Mouse (Mus musculus) c-Kit-positive CD71-positive TER-119-positive erythroid progenitor cells, embryonic 14.5 days (primary cell): ENCODE results near the gene Kmt2b.

Experiments used
- DNase-seq: peaks from one replicate; pipeline ENCODE4 v3.0.0-alpha.2; 2013; ENCODE audit warnings: low spot score

Kmt2b gene

GRCm38 (mm10) chr7:30588676-30589434 lies at the start of gene Kmt2b:
Gene Kmt2b, minus strand, starts transcription at chr7:30588726.
- DNase-seq: peak; percentile 92

- no peak for DNase-seq
Measured at GRCm38 (mm10) chr7:30636395-30636794, 47.9 kb upstream of the Kmt2b start.

- DNase-seq: no peak
Measured at GRCm38 (mm10) chr7:30635752-30636151, 47.2 kb upstream of the Kmt2b start, which contains the start of gene Etv2. Gene Etv2, minus strand, starts transcription at chr7:30635852.

DNA sequence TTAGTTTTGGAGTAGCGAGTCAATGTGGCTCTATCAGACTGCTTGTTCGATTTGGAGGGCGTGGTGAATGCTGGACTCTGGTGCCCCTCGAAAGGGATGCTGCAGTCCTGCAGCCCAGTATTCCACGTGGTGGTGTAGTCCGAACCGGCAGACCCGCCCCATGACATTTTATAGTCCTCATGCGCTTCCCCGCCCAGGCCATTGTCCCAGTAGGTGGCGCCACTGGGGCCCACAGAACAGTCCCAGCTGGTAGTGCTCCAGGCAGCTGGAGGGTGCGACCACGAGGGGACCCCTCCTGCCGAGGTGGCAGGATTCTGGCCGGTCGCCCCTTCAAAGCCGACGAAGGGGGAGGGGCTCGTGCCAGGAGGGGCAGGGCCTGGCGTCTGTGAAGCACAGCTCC lies 46.1 kb upstream of the Kmt2b start:
- DNase-seq: peak; percentile 36

GRCm38 (mm10) chr7:30633762-30634412 lies 45.4 kb upstream of the Kmt2b start:
- DNase-seq: no peak

- DNase-seq: no peak
Measured at GRCm38 (mm10) chr7:30629013-30629412, 40.5 kb upstream of the Kmt2b start.

DNA sequence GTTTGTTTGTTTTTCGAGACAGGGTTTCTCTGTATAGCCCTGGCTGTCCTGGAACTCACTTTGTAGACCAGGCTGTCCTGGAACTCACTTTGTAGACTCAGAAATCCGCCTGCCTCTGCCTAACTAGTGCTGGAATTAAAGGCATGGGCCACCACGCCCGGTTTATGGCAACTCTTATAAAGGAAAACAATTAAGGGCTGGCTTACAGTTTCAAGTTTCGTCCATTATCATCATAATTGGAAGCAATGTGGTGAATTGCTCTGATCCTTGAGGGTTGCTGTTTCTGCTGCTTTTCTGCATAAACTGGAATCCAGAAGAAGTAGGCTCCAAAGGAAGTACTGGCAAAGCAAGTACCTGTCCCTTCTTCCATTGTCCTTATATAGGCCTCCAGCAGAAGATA lies 38.1 kb upstream of the Kmt2b start:
- no peak for DNase-seq

DNA sequence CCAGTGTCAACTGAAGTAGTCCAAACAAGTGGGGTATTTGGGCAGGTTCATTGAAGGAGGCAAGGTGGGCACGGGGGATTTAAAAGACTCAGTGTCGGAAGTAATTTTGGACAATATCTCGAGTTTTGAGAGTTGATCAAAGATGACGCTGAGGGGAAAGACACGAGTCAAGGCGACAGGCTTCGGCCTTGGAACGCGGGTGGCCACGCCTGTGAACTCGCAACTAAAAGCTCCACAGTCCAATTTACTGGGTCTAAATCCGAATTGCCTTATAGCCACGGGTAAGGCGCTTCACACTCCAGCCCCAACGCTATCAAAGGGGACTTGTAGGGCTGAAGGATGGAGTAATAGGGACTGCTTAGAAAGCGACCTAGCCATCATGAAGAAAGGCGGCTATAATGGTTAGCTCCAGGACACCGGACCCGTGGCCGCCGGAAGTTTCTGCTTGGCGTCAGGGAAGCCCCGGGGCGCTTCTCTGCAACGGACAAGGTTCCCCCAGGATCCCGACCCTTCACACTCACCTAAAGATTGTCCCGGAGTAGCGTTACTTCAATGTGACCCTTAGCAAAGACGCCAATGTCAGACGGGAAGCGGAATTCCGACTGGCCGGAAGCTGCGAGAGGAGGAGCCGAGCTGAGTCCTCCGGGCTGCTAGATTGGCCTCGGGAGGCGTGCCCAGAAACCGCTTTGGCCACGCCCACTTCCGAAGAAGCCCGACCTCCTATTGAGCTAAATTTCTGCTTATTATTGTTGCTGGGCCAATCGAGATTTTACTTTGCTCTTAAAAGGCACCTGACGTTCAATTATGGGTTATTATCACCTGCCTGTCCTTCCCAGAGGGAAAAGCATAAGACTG lies 37.2 kb upstream of the Kmt2b start, which contains the start of gene Cox6b1:
Gene Cox6b1, minus strand, starts transcription at position 622 of the 855 bp plus-strand sequence.
- DNase-seq: peak; percentile 88

DNA sequence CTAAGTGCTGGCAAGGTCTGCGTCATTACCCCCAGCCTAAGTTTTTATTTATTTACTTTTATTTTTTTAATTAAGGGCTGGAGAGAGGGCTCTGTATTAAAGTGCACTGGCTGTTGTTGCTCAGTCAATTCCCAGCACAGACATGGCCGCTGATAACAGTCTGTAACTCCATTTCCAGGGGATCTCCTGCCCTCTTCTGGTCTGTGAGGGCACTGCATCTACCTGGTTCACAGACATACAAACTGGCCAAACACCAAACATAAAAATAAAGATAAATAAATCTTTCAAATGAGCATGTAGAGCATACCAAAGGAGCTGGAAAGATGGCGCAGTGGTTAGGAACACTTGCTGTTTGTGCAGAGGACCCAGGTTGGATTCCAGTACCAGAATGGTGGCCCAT lies 30.7 kb upstream of the Kmt2b start:
- peak; percentile 40 for DNase-seq

DNA sequence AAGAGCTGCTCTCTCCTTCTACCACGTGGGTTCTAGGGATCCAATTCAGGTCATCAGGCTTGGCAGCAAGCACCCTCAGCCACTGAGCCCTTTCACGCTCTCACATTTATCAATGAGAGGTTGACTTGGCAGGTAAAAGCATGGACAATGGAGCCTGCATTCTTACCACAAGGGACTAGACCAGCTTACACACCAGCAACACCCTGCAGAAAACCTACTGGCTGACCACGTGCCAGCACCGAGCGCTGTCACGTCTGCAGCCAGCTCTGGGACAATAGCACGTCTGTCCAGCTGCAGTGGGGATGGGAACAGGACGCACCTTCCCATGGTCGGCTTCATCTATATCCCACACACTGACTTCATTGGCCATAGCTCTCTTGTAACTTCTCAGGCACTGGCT lies 30.1 kb upstream of the Kmt2b start:
- no peak for DNase-seq

DNA sequence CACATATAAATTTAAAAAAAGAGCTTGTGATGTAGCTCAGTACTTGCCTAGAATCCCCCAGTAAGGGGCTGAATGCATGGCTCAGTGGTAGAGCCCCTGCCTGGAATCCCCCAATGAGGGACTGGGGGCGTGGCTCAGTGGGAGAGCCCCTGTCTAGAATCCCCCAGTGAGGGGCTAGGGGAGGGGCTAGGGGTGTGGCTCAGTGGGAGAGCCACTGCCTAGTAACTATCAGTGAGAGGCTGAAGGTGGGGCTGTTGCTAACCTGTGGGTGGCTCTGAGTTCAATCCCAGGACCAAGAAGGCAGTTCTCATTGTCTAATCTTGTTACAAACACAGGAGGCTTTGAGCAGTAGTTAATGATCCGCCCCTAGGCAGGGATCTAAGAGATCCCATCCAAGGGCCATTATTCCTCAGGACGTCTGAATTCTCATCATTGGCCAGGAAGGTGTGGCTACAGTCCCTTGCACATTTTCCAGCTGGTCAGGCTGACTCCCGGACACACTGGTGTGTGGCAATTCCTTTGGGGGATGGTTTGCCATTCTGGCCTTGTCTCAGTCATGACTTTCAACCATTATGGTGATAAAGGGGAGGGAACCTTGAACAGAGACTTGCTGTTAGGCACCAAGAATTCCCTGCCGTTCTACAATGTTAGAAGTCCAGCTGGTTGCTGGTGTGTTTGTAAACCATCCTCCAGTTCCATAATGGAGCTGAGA lies 26.7 kb upstream of the Kmt2b start:
- DNase-seq: no peak

DNA sequence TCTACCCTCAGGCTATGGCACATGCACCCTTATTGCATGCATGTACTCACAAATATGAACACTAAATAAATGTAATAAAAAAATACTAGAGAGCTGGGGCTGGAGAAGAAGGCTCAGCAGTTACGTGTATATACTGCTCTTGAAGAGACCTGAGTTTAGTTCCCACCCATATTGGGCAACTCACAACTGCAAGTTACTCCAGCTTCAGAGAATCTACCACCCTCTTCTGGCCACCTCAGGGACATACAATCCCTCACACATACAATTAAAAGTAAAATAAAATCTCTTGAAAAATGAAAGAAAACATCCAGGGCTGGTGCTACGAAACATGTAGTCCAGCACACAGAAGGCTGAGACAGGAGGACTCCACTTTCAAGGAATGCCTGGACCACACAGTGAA lies 25.9 kb upstream of the Kmt2b start:
- no peak for DNase-seq

- peak; percentile 68 for DNase-seq
Measured at GRCm38 (mm10) chr7:30613529-30614112, 25.1 kb upstream of the Kmt2b start.

- DNase-seq: no peak
Measured at GRCm38 (mm10) chr7:30612654-30613402, 24.3 kb upstream of the Kmt2b start, which contains the start of gene Upk1a. Gene Upk1a, minus strand, starts transcription at chr7:30612847.

DNA sequence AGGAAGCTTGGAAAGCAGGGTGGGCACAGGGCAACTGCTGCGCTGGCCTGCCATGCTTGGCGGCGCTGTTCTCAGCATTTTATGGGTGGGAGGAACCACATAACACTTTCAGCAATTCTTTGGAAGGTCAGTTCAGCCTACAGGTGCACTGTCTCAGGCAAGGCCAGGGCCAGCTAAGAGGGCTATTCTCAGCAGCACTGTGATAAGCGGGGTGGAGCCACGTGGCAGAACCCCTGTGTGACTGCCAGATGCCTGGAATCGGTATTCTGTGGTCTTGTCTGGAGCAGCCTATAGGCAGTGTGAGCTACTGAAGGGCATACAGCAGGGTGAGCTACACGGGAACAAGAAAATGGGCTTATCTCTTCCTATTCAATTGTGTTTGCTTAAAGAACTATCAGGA lies 21.5 kb upstream of the Kmt2b start:
- DNase-seq: no peak

GRCm38 (mm10) chr7:30608476-30608875 lies 19.9 kb upstream of the Kmt2b start:
- DNase-seq: no peak

GRCm38 (mm10) chr7:30607706-30608309 lies 19.3 kb upstream of the Kmt2b start:
- peak; percentile 42 for DNase-seq

GRCm38 (mm10) chr7:30604944-30605343 lies 16.4 kb upstream of the Kmt2b start:
- no peak for DNase-seq

GRCm38 (mm10) chr7:30604424-30604823 lies 15.9 kb upstream of the Kmt2b start:
- DNase-seq: no peak

- no peak for DNase-seq
Measured at GRCm38 (mm10) chr7:30602583-30602982, 14.1 kb upstream of the Kmt2b start.
